Mouse (Mus musculus): ENCODE results near the gene Zfp986. TPM values are rescaled to one million over a fixed set of nuclear protein-coding genes. Genes with fewer than 3 reads are reported as not detected.
"Not testable (repeated sequence)": the region's sequence is repeated elsewhere in the genome, so short reads cannot be mapped to it uniquely, and the experiment has no call there.

The Zfp986 gene
- not detected in 2 replicates for polyA plus RNA-seq (2015; fragmentation: Nextera tagmentation; extraction: Ambion mirVana)

DNA sequence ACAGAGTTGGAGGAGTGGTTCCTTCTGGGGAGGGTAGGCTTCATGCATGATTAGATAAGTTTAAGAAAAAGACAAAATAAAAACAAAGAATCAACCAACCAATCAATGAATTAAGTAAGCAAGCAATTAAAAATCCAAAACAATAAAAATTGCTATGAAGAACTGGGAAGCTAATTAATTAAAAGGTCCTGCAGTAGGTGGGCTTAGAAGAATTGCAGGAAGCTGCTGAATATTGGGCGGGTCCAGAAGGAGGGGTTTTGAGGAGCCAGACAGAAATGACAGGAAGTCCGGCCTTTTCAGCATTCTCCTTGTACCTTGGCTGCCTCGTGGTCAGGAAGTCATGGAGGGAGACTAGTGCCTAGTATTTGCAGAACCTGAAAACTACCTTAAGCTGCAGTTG lies at the start of gene Zfp986:
Gene Zfp986, plus strand, starts transcription at position 301 of the 400 bp plus-strand sequence.
- 69% methylated on average over 3 of the region's 3 CpGs for WGBS
- H3K4me3 ChIP-seq (ENCODE audit: low read depth, low read length); H3K9me3 ChIP-seq (ENCODE audit: control insufficient read depth); H3K9ac ChIP-seq (ENCODE audit: low read depth, low read length); H3K27ac ChIP-seq (ENCODE audit: low read depth, low read length); H3K4me1 ChIP-seq (replicated peaks; ENCODE audit: control insufficient read depth, insufficient read depth, low read length); ATAC-seq; H3K4me2 ChIP-seq (replicated peaks; ENCODE audit: low read depth); H3K27me3 ChIP-seq (replicated peaks; ENCODE audit: control insufficient read depth, insufficient read depth, low read length); H3K36me3 ChIP-seq (ENCODE audit: control insufficient read depth, insufficient read depth): not testable (repeated sequence)

DNA sequence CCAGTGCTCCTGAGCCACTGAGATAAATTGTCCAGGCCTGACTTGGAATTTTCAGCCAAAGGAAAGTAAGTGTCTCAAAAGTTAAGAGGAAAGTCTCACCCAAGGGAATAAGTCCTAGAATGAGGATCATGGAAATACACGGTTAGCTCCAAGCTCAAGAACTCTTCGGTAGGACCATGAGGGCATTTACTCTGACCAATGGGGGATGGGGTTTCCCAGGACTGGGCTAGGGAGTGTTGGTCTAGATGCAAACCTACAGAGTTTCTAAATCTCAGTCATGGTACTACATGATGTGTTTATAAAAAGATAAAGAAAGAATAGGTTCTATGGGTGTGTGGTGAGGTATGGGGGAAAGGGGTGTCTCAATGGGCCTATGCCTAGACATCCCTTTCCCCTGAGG lies 48.6 kb upstream of the Zfp986 start:
- no CpG with 5 or more reads among the region's 2 CpGs for WGBS
- ATAC-seq, result 0 out of 2 replicates have a peak, but pooled peaks have one; percentile 38
- not testable (repeated sequence) for H3K9ac ChIP-seq (ENCODE audit: low read depth, low read length)

GRCm38 (mm10) chr4:145825606-145826005 lies 43.0 kb upstream of the Zfp986 start:
- ATAC-seq, result peak; percentile 10; the same call in 1 of the 2 replicates
- H3K9me3 ChIP-seq (ENCODE audit: control insufficient read depth); H3K36me3 ChIP-seq (ENCODE audit: control insufficient read depth, insufficient read depth); H3K9ac ChIP-seq (ENCODE audit: low read depth, low read length); H3K27me3 ChIP-seq (replicated peaks; ENCODE audit: control insufficient read depth, insufficient read depth, low read length); H3K4me2 ChIP-seq (replicated peaks; ENCODE audit: low read depth); H3K4me3 ChIP-seq (ENCODE audit: low read depth, low read length); H3K27ac ChIP-seq (ENCODE audit: low read depth, low read length); H3K4me1 ChIP-seq (replicated peaks; ENCODE audit: control insufficient read depth, insufficient read depth, low read length): not testable (repeated sequence)
- 76% methylated on average over 3 of the region's 8 CpGs for WGBS

More for the DNA sequence above, 48.6 kb upstream of the Zfp986 start:
- H3K4me3 ChIP-seq (ENCODE audit: low read depth, low read length); H3K36me3 ChIP-seq (ENCODE audit: control insufficient read depth, insufficient read depth); H3K9me3 ChIP-seq (ENCODE audit: control insufficient read depth); H3K4me2 ChIP-seq (replicated peaks; ENCODE audit: low read depth); H3K27me3 ChIP-seq (replicated peaks; ENCODE audit: control insufficient read depth, insufficient read depth, low read length); H3K4me1 ChIP-seq (replicated peaks; ENCODE audit: control insufficient read depth, insufficient read depth, low read length); H3K27ac ChIP-seq (ENCODE audit: low read depth, low read length): not testable (repeated sequence)

DNA sequence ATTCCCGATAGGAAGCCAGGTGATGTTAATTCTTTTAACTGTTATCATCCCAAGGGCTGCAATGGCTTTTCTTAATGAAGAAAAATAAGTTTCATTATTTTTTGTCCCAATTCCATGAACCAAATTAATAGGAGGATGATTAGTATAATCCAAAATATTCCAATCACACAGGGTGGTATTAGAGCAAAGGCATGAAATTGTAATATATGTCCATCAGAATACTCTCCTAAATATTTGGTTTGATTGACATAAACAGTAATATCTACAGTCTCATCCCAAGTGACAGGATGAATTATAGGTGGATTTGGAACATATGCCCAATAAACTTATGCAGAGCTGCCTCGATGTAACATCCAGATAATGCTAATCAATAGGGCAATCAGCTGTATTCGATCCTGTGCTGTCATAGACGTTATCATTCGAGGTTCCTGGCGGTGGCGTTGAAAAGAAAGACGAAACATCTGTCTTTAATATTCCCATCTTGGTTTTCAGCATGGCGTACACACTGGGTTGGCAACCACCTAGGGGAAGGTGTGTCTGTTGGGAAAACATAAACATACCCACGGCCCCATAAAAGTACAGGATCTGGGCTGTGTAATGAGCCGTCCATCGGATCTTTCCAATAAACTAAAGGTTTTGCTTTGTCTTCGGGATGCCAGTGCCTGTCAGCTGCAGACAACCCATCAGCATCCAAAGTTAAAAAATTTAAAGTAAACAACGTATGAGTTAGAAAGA lies 37.1 kb upstream of the Zfp986 start:
- not testable (repeated sequence) for H3K9me3 ChIP-seq (ENCODE audit: control insufficient read depth); H3K4me2 ChIP-seq (replicated peaks; ENCODE audit: low read depth); H3K9ac ChIP-seq (ENCODE audit: low read depth, low read length); H3K4me1 ChIP-seq (replicated peaks; ENCODE audit: control insufficient read depth, insufficient read depth, low read length); H3K27me3 ChIP-seq (replicated peaks; ENCODE audit: control insufficient read depth, insufficient read depth, low read length); H3K27ac ChIP-seq (ENCODE audit: low read depth, low read length); H3K4me3 ChIP-seq (ENCODE audit: low read depth, low read length); H3K36me3 ChIP-seq (ENCODE audit: control insufficient read depth, insufficient read depth)
- 94% methylated on average over 1 of the region's 14 CpGs for WGBS
- peak; percentile 47 for ATAC-seq

- WGBS, result 78% methylated on average over 7 of the region's 18 CpGs
- not testable (repeated sequence) for H3K4me1 ChIP-seq (replicated peaks; ENCODE audit: control insufficient read depth, insufficient read depth, low read length); H3K27me3 ChIP-seq (replicated peaks; ENCODE audit: control insufficient read depth, insufficient read depth, low read length); H3K36me3 ChIP-seq (ENCODE audit: control insufficient read depth, insufficient read depth); H3K9me3 ChIP-seq (ENCODE audit: control insufficient read depth); H3K4me2 ChIP-seq (replicated peaks; ENCODE audit: low read depth); H3K9ac ChIP-seq (ENCODE audit: low read depth, low read length); H3K4me3 ChIP-seq (ENCODE audit: low read depth, low read length); H3K27ac ChIP-seq (ENCODE audit: low read depth, low read length)
- ATAC-seq, result peak; percentile 29; the same call in 1 of the 2 replicates
These were observed 32.2 kb upstream of the Zfp986 start for GRCm38 (mm10) chr4:145836300-145836862.

DNA sequence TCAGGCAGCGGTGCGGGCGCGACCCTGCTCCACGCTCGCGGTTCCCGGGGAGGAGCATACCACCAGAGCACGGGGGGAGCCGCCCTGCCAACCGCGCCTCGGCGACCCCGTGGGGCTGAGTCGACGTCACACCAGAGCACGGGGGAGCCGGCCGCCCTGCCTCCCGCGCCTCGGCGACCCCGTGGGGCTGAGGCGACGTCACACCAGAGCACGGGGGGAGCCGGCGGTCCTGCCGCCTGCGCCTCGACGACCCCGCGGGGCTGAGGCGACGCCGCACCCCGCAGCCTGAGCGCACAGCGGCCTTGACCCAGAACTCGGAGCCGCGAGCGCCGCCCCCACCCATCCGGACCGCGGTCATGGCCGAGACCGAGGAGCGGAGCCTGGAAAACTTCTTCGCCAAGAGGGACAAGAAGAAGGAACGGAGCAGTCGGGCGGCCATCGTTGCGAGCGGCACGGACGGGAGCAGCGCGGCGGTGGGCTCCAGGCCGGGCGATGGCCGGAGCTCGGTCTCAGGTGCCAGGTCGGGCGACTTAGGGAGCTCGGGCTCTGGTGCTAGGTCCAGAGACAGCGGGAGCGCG lies 31.6 kb upstream of the Zfp986 start:
- H3K27ac ChIP-seq (ENCODE audit: low read depth, low read length); H3K27me3 ChIP-seq (replicated peaks; ENCODE audit: control insufficient read depth, insufficient read depth, low read length); H3K4me3 ChIP-seq (ENCODE audit: low read depth, low read length); H3K36me3 ChIP-seq (ENCODE audit: control insufficient read depth, insufficient read depth); H3K9ac ChIP-seq (ENCODE audit: low read depth, low read length); H3K4me1 ChIP-seq (replicated peaks; ENCODE audit: control insufficient read depth, insufficient read depth, low read length); H3K9me3 ChIP-seq (ENCODE audit: control insufficient read depth); H3K4me2 ChIP-seq (replicated peaks; ENCODE audit: low read depth): not testable (repeated sequence)
- 58% methylated on average over 47 of the region's 75 CpGs for WGBS
- ATAC-seq, result peak; percentile 81

DNA sequence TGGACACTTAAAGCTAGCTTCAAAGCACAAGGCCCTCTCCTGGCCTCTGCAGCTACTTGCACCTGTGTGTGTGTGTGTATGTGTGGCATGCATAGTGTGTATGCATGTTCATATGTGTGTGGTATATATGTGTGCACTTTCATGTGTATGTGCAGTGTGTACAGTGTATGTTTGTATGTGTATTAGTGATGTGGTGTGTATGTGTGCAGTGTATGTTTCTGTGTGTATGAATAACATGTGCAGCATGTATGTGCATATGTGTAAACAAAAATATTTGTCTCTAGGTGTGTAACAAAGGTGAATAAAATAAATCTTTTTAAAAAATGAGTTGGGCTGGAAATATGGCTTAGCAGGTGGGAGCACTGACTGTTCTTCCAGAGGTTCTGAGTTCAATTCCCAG lies 21.8 kb upstream of the Zfp986 start:
- not testable (repeated sequence) for H3K27me3 ChIP-seq (replicated peaks; ENCODE audit: control insufficient read depth, insufficient read depth, low read length); H3K4me2 ChIP-seq (replicated peaks; ENCODE audit: low read depth); H3K36me3 ChIP-seq (ENCODE audit: control insufficient read depth, insufficient read depth); H3K9me3 ChIP-seq (ENCODE audit: control insufficient read depth); H3K9ac ChIP-seq (ENCODE audit: low read depth, low read length); H3K27ac ChIP-seq (ENCODE audit: low read depth, low read length); H3K4me3 ChIP-seq (ENCODE audit: low read depth, low read length); H3K4me1 ChIP-seq (replicated peaks; ENCODE audit: control insufficient read depth, insufficient read depth, low read length)
- peak; percentile 23; the same call in 1 of the 2 replicates for ATAC-seq

- H3K9ac ChIP-seq (ENCODE audit: low read depth, low read length); H3K9me3 ChIP-seq (ENCODE audit: control insufficient read depth); H3K4me3 ChIP-seq (ENCODE audit: low read depth, low read length); H3K36me3 ChIP-seq (ENCODE audit: control insufficient read depth, insufficient read depth); H3K27ac ChIP-seq (ENCODE audit: low read depth, low read length); H3K4me2 ChIP-seq (replicated peaks; ENCODE audit: low read depth); H3K4me1 ChIP-seq (replicated peaks; ENCODE audit: control insufficient read depth, insufficient read depth, low read length); H3K27me3 ChIP-seq (replicated peaks; ENCODE audit: control insufficient read depth, insufficient read depth, low read length): not testable (repeated sequence)
- WGBS, result 69% methylated on average over 3 of the region's 4 CpGs
- peak; percentile 28; the same call in 1 of the 2 replicates for ATAC-seq
These were observed 20.3 kb upstream of the Zfp986 start for GRCm38 (mm10) chr4:145848183-145848890.

GRCm38 (mm10) chr4:145848891-145849214 lies 19.7 kb upstream of the Zfp986 start:
- not testable (repeated sequence) for H3K27ac ChIP-seq (ENCODE audit: low read depth, low read length); H3K4me1 ChIP-seq (replicated peaks; ENCODE audit: control insufficient read depth, insufficient read depth, low read length); H3K9me3 ChIP-seq (ENCODE audit: control insufficient read depth); H3K36me3 ChIP-seq (ENCODE audit: control insufficient read depth, insufficient read depth); H3K4me3 ChIP-seq (ENCODE audit: low read depth, low read length); H3K4me2 ChIP-seq (replicated peaks; ENCODE audit: low read depth); H3K9ac ChIP-seq (ENCODE audit: low read depth, low read length); H3K27me3 ChIP-seq (replicated peaks; ENCODE audit: control insufficient read depth, insufficient read depth, low read length)
- WGBS, result 85% methylated on average over 3 of the region's 3 CpGs
- ATAC-seq, result 0 out of 2 replicates have a peak, but pooled peaks have one; percentile 24

Data from intestine, postnatal 0 days (tissue).